Mouse (Mus musculus) thymus, postnatal 4 days (tissue): ENCODE measurements around the gene Plekhh3.

Experiments used
- DNase-seq: peaks from one replicate; pipeline ENCODE4 v3.0.0; 2021

The Plekhh3 gene

GRCm38 (mm10) chr11:101119761-101120544, 51.2 kb downstream of the Plekhh3 start, which contains the start of the genes Retreg3 and Tubg1:
TSS of gene Retreg3 (minus strand) at chr11:101119893.
TSS of gene Tubg1 (plus strand) at chr11:101119938.
- DNase-seq = peak; percentile 100

- DNase-seq = peak; percentile 48
Measured at GRCm38 (mm10) chr11:101119131-101119760, 51.9 kb downstream of the Plekhh3 start.

- no peak for DNase-seq
Measured at GRCm38 (mm10) chr11:101118105-101118504, 53.0 kb downstream of the Plekhh3 start.

GRCm38 (mm10) chr11:101115564-101115963, 55.6 kb downstream of the Plekhh3 start:
- DNase-seq = no peak
